Comparison of ENCODE assay signal across 19 mouse cellular contexts in the genomic region with DNA sequence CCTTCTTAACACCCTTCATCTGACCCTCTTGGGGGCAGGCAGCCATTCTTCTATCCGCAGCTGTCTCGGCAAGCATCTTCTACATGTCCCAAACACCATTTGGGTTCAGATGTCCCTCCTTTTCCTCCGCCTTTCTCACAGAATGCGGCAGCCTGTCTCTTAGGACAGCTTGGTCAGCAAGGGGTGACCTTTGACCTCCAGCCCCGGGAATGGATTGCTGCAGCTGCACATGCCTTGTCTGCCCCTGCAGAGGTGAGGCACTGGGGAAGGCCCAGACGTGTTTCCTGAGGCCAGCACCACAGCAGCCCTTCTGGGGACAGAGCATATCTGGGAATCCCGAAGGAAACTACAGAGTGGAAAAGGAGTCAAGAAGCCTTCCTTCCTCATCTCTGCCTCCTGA. TPM values are rescaled to one million over a fixed set of nuclear protein-coding genes. Genes with fewer than 3 reads are reported as not detected.
DNase-seq lines count a peak whose midpoint lies in the region; ATAC-seq lines count a peak whose summit lies in the region.
"Had no signal": no experiment of that assay in that cellular context is flagged by ENCODE, and none has a peak within 500 bp of the region (broad histone marks: within the 10 kb centered on the region; RNA-seq: fewer than 3 reads in every experiment).

No protein-coding gene starts in this region.

- H3K9ac ChIP-seq in hindbrain, embryonic 11.5 days (ENCODE audit: low read depth, low read length): no peak overlapping the region
- H3K9ac ChIP-seq in intestine, embryonic 16.5 days (ENCODE audit: low read depth, low read length): no peak overlapping the region
- H3K9ac ChIP-seq: heart, embryonic 12.5 days; hindbrain, embryonic 14.5 days; intestine, embryonic 15.5 days; neural tube, embryonic 13.5 days had no signal

- no peak for ATAC-seq in hindbrain, embryonic 11.5 days (ENCODE audit: low FRiP score)
- ATAC-seq in intestine, embryonic 16.5 days: no peak
- ATAC-seq: intestine, embryonic 15.5 days had no signal

- H3K27ac ChIP-seq in hindbrain, embryonic 10.5 days: peak overlapping the region; percentile 59; the same call in 1 of the 2 replicates
- H3K27ac ChIP-seq in hindbrain, embryonic 11.5 days (ENCODE audit: low read depth, low read length): no peak overlapping the region
- H3K27ac ChIP-seq in intestine, embryonic 16.5 days (ENCODE audit: low read length): no peak overlapping the region
- H3K27ac ChIP-seq: forebrain, embryonic 10.5 days; hindbrain, embryonic 14.5 days; intestine, embryonic 15.5 days; left cerebral cortex, adult 2 months; neural tube, embryonic 13.5 days had no signal

- 26% methylated on average over 7 of the region's 7 CpGs for WGBS in hindbrain, embryonic 10.5 days
- WGBS in hindbrain, embryonic 11.5 days: 29% methylated on average over 7 of the region's 7 CpGs
- 49% methylated on average over 7 of the region's 7 CpGs for WGBS in intestine, embryonic 16.5 days

- no peaks in the 10 kb centered on the region for H3K9me3 ChIP-seq in hindbrain, embryonic 10.5 days
- H3K9me3 ChIP-seq in hindbrain, embryonic 11.5 days (ENCODE audit: control insufficient read depth, low read length): no peaks in the 10 kb centered on the region
- H3K9me3 ChIP-seq in intestine, embryonic 16.5 days (ENCODE audit: control insufficient read depth, low read length): no peaks in the 10 kb centered on the region
- H3K9me3 ChIP-seq: forebrain, embryonic 10.5 days; heart, embryonic 12.5 days; intestine, embryonic 15.5 days; neural tube, embryonic 13.5 days had no signal

- H3K4me3 ChIP-seq in hindbrain, embryonic 10.5 days: no peak overlapping the region
- H3K4me3 ChIP-seq in hindbrain, embryonic 11.5 days (ENCODE audit: low read depth, low read length): no peak overlapping the region
- no peak overlapping the region for H3K4me3 ChIP-seq in intestine, embryonic 16.5 days (ENCODE audit: low read length)
- H3K4me3 ChIP-seq: forebrain, embryonic 10.5 days; heart, embryonic 12.5 days; intestine, embryonic 15.5 days; left cerebral cortex, adult 2 months; neural tube, embryonic 13.5 days had no signal

- no peak overlapping the region for H3K4me2 ChIP-seq in hindbrain, embryonic 11.5 days (replicated peaks; ENCODE audit: low read depth, low read length)
- no peak overlapping the region for H3K4me2 ChIP-seq in intestine, embryonic 16.5 days (ENCODE audit: low read depth, low read length)
- H3K4me2 ChIP-seq: heart, embryonic 12.5 days; hindbrain, embryonic 14.5 days; intestine, embryonic 15.5 days; neural tube, embryonic 13.5 days had no signal

- H3K36me3 ChIP-seq in hindbrain, embryonic 10.5 days: peaks cover 49% of the 10 kb centered on the region
- no peaks in the 10 kb centered on the region for H3K36me3 ChIP-seq in hindbrain, embryonic 11.5 days (ENCODE audit: control insufficient read depth, insufficient read depth, low read length)
- no peaks in the 10 kb centered on the region for H3K36me3 ChIP-seq in intestine, embryonic 16.5 days (ENCODE audit: control insufficient read depth, insufficient read depth, low read length)
- H3K36me3 ChIP-seq: heart, embryonic 12.5 days; intestine, embryonic 15.5 days had no signal

- H3K4me1 ChIP-seq in hindbrain, embryonic 10.5 days (replicated peaks): peaks cover 10% of the 10 kb centered on the region
- no peaks in the 10 kb centered on the region for H3K4me1 ChIP-seq in hindbrain, embryonic 11.5 days (replicated peaks; ENCODE audit: control insufficient read depth, insufficient read depth, low read length)
- no peaks in the 10 kb centered on the region for H3K4me1 ChIP-seq in intestine, embryonic 16.5 days (ENCODE audit: control insufficient read depth, insufficient read depth, low read length)
- H3K4me1 ChIP-seq: heart, embryonic 12.5 days; intestine, embryonic 15.5 days; neural tube, embryonic 13.5 days had no signal

- H3K27me3 ChIP-seq in hindbrain, embryonic 10.5 days (ENCODE audit: insufficient read depth, poor library complexity, severe bottlenecking): no peaks in the 10 kb centered on the region
- no peaks in the 10 kb centered on the region for H3K27me3 ChIP-seq in hindbrain, embryonic 11.5 days (ENCODE audit: control insufficient read depth, insufficient read depth, low read length)
- H3K27me3 ChIP-seq in intestine, embryonic 16.5 days (replicated peaks; ENCODE audit: control insufficient read depth, insufficient read depth, low read length): no peaks in the 10 kb centered on the region
- H3K27me3 ChIP-seq: heart, embryonic 12.5 days; intestine, embryonic 15.5 days; neural tube, embryonic 13.5 days had no signal

- peak; percentile 42 for DNase-seq in hindbrain, embryonic 10.5 days (ENCODE audit: low spot score)
- no peak for DNase-seq in hindbrain, embryonic 11.5 days (ENCODE audit: low spot score)
- DNase-seq in lung, postnatal 14 days: peak; percentile 4
- DNase-seq in lung, postnatal 36 days: no peak
- peak; percentile 24 for DNase-seq in kidney, postnatal 10 days
- no peak for DNase-seq in cerebellum, postnatal 4 days (ENCODE audit: low spot score in 2 of 2)
- DNase-seq: cerebellum, adult 2 months; heart, postnatal 14 days; left cerebral cortex, postnatal 4 days; liver; midbrain, embryonic 14.5 days; thymus, postnatal 14 days had no signal

RNA-seq across cellular contexts. Expression of gene Stk36, which starts 26.8 kb away (rescaled TPM):
- polyA plus RNA-seq in hindbrain, embryonic 10.5 days (2016; fragmentation: Nextera tagmentation; extraction: Ambion mirVana): 15.3 and 21.8 TPM in 2 replicates
- polyA plus RNA-seq in hindbrain, embryonic 11.5 days (2014; fragmentation: Nextera tagmentation; extraction: Ambion mirVana): 20.6 and 23.9 TPM in 2 replicates
- polyA plus RNA-seq in intestine, embryonic 16.5 days (2015; fragmentation: Nextera tagmentation; extraction: Ambion mirVana): 3.0 and 3.3 TPM in 2 replicates

RNA-seq across cellular contexts. Expression of gene Rnf25, which starts 26.8 kb away (rescaled TPM):
- polyA plus RNA-seq in hindbrain, embryonic 10.5 days (2016; fragmentation: Nextera tagmentation; extraction: Ambion mirVana): 33.0 and 37.2 TPM in 2 replicates
- polyA plus RNA-seq in hindbrain, embryonic 11.5 days (2014; fragmentation: Nextera tagmentation; extraction: Ambion mirVana): 9.2 and 9.6 TPM in 2 replicates
- 26.3 and 28.2 TPM in 2 replicates for polyA plus RNA-seq in intestine, embryonic 16.5 days (2015; fragmentation: Nextera tagmentation; extraction: Ambion mirVana)

RNA-seq across cellular contexts. Expression of gene Ttll4, which starts 33.5 kb away (rescaled TPM):
- 35.7 and 48.5 TPM in 2 replicates for polyA plus RNA-seq in hindbrain, embryonic 10.5 days (2016; fragmentation: Nextera tagmentation; extraction: Ambion mirVana)
- polyA plus RNA-seq in hindbrain, embryonic 11.5 days (2014; fragmentation: Nextera tagmentation; extraction: Ambion mirVana): 25.6 and 38.0 TPM in 2 replicates
- 6.9 and 7.1 TPM in 2 replicates for polyA plus RNA-seq in intestine, embryonic 16.5 days (2015; fragmentation: Nextera tagmentation; extraction: Ambion mirVana)

RNA-seq across cellular contexts. Expression of gene Bcs1l, which starts 39.9 kb away (rescaled TPM):
- polyA plus RNA-seq in hindbrain, embryonic 10.5 days (2016; fragmentation: Nextera tagmentation; extraction: Ambion mirVana): 17.4 and 19.4 TPM in 2 replicates
- polyA plus RNA-seq in hindbrain, embryonic 11.5 days (2014; fragmentation: Nextera tagmentation; extraction: Ambion mirVana): 19.8 and 20.8 TPM in 2 replicates
- 21.5 and 23.3 TPM in 2 replicates for polyA plus RNA-seq in intestine, embryonic 16.5 days (2015; fragmentation: Nextera tagmentation; extraction: Ambion mirVana)

RNA-seq across cellular contexts. Expression of gene Zfp142, which starts 40.0 kb away (rescaled TPM):
- polyA plus RNA-seq in hindbrain, embryonic 10.5 days (2016; fragmentation: Nextera tagmentation; extraction: Ambion mirVana): 8.7 and 9.6 TPM in 2 replicates
- polyA plus RNA-seq in hindbrain, embryonic 11.5 days (2014; fragmentation: Nextera tagmentation; extraction: Ambion mirVana): 8.5 and 9.0 TPM in 2 replicates
- 3.5 and 3.6 TPM in 2 replicates for polyA plus RNA-seq in intestine, embryonic 16.5 days (2015; fragmentation: Nextera tagmentation; extraction: Ambion mirVana)

Comparison
In these comparisons a context has a peak if more than half of its experiments do, and no peak if none do; other contexts are left out.
1. DNase-seq: peak in hindbrain, embryonic 10.5 days (single experiment), lung, postnatal 14 days (single experiment) and kidney, postnatal 10 days (single experiment); none in hindbrain, embryonic 11.5 days (single experiment), lung, postnatal 36 days (single experiment) and cerebellum, postnatal 4 days (0 of 2).